Mouse (Mus musculus) erythroblast, embryonic 14.5 days (primary cell): ENCODE results near the gene Mapk1. TPM values are rescaled to one million over a fixed set of nuclear protein-coding genes. Genes with fewer than 3 reads are reported as not detected.

Experiments used
- H3K27me3 ChIP-seq: 2 replicates; pipeline ENCODE4 v1.6.1; 2012; ENCODE audit warnings: inconsistent platforms; ENCODE audit not compliant: control insufficient read depth
- H3K36me3 ChIP-seq: 2 replicates; pipeline ENCODE4 v1.6.1; 2012; ENCODE audit warnings: mild to moderate bottlenecking, inconsistent platforms; ENCODE audit not compliant: control insufficient read depth
- H3K4me1 ChIP-seq: 2 replicates; pipeline ENCODE4 v1.6.1; 2012; ENCODE audit warnings: inconsistent platforms; ENCODE audit not compliant: control insufficient read depth
- H3K4me3 ChIP-seq: replicated peaks from 2 replicates; pipeline ENCODE3; 2012; ENCODE audit warnings: moderate library complexity, mild to moderate bottlenecking, inconsistent platforms
- H3K9me3 ChIP-seq: 2 replicates; pipeline ENCODE4 v1.6.1; 2012; ENCODE audit warnings: low read length, inconsistent platforms, mixed read lengths; ENCODE audit not compliant: control insufficient read depth
- GATA1 ChIP-seq: IDR thresholded peaks from 2 replicates; pipeline ENCODE4 v1.6.1; 2012; ENCODE audit warnings: low read length, inconsistent platforms, mixed read lengths
- TAL1 ChIP-seq: IDR thresholded peaks from 3 replicates; pipeline ENCODE4 v1.6.1; 2012; ENCODE audit warnings: low read length, inconsistent platforms, mixed read lengths
- polyA plus RNA-seq: library from polyadenylated mRNA; stranded (reverse); fragments of >175 nt; gene quantifications from 2 replicates; pipeline ENCODE4 v1.2.3, GENCODE M21; 2012

Mapk1 gene
- polyA plus RNA-seq, 1 experiment: 2.3 TPM

GRCm38 (mm10) chr16:17086669-17087193 lies 103.5 kb downstream of the Mapk1 start:
- TF ChIP-seq TAL1 (no peak), GATA1 (no peak)
- peaks cover 86% of the 10 kb centered on the region for H3K36me3 ChIP-seq
- no peaks in the 10 kb centered on the region for H3K4me1 ChIP-seq
- H3K27me3 ChIP-seq: no peaks in the 10 kb centered on the region
- H3K9me3 ChIP-seq: no peaks in the 10 kb centered on the region
- H3K4me3 ChIP-seq: no peak overlapping the region

- H3K9me3 ChIP-seq: no peaks in the 10 kb centered on the region
- TF ChIP-seq TAL1 (no peak), GATA1 (no peak)
- H3K27me3 ChIP-seq: no peaks in the 10 kb centered on the region
- H3K36me3 ChIP-seq: peaks cover 96% of the 10 kb centered on the region
- H3K4me3 ChIP-seq: no peak overlapping the region
- H3K4me1 ChIP-seq: no peaks in the 10 kb centered on the region
Observed at GRCm38 (mm10) chr16:17088346-17088745, 105.2 kb downstream of the Mapk1 start.

- TF ChIP-seq GATA1 (no peak), TAL1 (no peak)
- peaks cover 97% of the 10 kb centered on the region for H3K36me3 ChIP-seq
- no peaks in the 10 kb centered on the region for H3K4me1 ChIP-seq
- H3K9me3 ChIP-seq: no peaks in the 10 kb centered on the region
- H3K4me3 ChIP-seq: no peak overlapping the region
- no peaks in the 10 kb centered on the region for H3K27me3 ChIP-seq
Observed at GRCm38 (mm10) chr16:17096938-17097337, 113.8 kb downstream of the Mapk1 start.

Other genes starting within 250 kb of the Mapk1 start
- not detected in 2 replicates for gene Spag6l, start 153.9 kb upstream of the Mapk1 start, polyA plus RNA-seq
- gene Igll1, start 119.4 kb upstream of the Mapk1 start, polyA plus RNA-seq: not detected in 2 replicates
- gene Top3b, start 112.6 kb upstream of the Mapk1 start, polyA plus RNA-seq: 2.5 and 2.8 TPM in 2 replicates
- gene Vpreb1, start 112.5 kb upstream of the Mapk1 start, polyA plus RNA-seq: 0.08 TPM in 1 of 2 replicates, not detected in the other
- gene Ppm1f, start 86.9 kb upstream of the Mapk1 start, polyA plus RNA-seq: 0.06 and 0.07 TPM in 2 replicates
- 0.10 TPM in 1 of 2 replicates, not detected in the other for gene Ypel1, start 86.3 kb downstream of the Mapk1 start, polyA plus RNA-seq
- gene Ppil2, start 127.9 kb downstream of the Mapk1 start, polyA plus RNA-seq: 10.4 and 11.9 TPM in 2 replicates
- gene 2610318N02Rik, start 141.8 kb downstream of the Mapk1 start, polyA plus RNA-seq: 3.3 and 5.0 TPM in 2 replicates
- 8.8 and 9.0 TPM in 2 replicates for gene Sdf2l1, start 149.0 kb downstream of the Mapk1 start, polyA plus RNA-seq
- 0.28 and 0.46 TPM in 2 replicates for gene Ydjc, start 161.2 kb downstream of the Mapk1 start, polyA plus RNA-seq
- gene Ccdc116, start 163.8 kb downstream of the Mapk1 start, polyA plus RNA-seq: 0.02 and 0.03 TPM in 2 replicates
- 11.7 and 11.9 TPM in 2 replicates for gene Ube2l3, start 219.3 kb downstream of the Mapk1 start, polyA plus RNA-seq
- not detected in 2 replicates for gene Rimbp3, start 225.2 kb downstream of the Mapk1 start, polyA plus RNA-seq